Mouse (Mus musculus) limb, embryonic 10.5 days (tissue): ENCODE measurements at regions not wholly inside any gene's neighbourhood (a gene's known extent, or its start where the extent isn't known, plus 50 kb on each side); places are given as distances from the start of the nearest gene placed in this dataset.
A peak's percentile ranks its signal among the peaks of the same experiment; 100 is the strongest.
"Not testable (repeated sequence)": the region's sequence is repeated elsewhere in the genome, so short reads cannot be mapped to it uniquely, and the experiment has no call there.

Experiments
- DNase-seq: peaks from one replicate; pipeline ENCODE4 v3.0.0-alpha.2; 2017; ENCODE audit warnings: low spot score
- H3K27ac ChIP-seq: fragments of 300-500 bp; sonication (generic); 2 replicates; pipeline ENCODE4 v1.5.1; 2016; ENCODE audit warnings: mild to moderate bottlenecking
- H3K27me3 ChIP-seq: fragments of 300-500 bp; sonication (generic); 2 replicates; pipeline ENCODE4 v1.6.1; 2016; ENCODE audit warnings: low read depth, mild to moderate bottlenecking; ENCODE audit not compliant: poor library complexity, severe bottlenecking
- H3K36me3 ChIP-seq: fragments of 300-500 bp; sonication (generic); 2 replicates; pipeline ENCODE4 v1.6.1; 2016; ENCODE audit warnings: mild to moderate bottlenecking, moderate library complexity
- H3K4me1 ChIP-seq: fragments of 300-500 bp; sonication (generic); 2 replicates; pipeline ENCODE4 v1.6.1; 2016
- H3K4me3 ChIP-seq: fragments of 300-500 bp; sonication (generic); 2 replicates; pipeline ENCODE4 v1.5.1; 2016; ENCODE audit warnings: mild to moderate bottlenecking, moderate library complexity
- H3K9me3 ChIP-seq: fragments of 300-500 bp; sonication (generic); replicated peaks from 2 replicates; pipeline ENCODE4 v1.6.1; 2016; ENCODE audit warnings: mild to moderate bottlenecking
- WGBS: fragments of 180-500 bp; shearing (Covaris S2); methylation state at CpG from one replicate; pipeline ENCODE4 v1.1.7; 2016; 5-methylcytosine and 5-hydroxymethylcytosine counted together

GRCm38 (mm10) chrX:50675356-50675755 lies 165.5 kb upstream of the Stk26 start:
- Histone ChIP-seq H3K27me3 (peaks cover 24% of the 10 kb centered on the region; the same call in 1 of the 2 replicates), H3K9me3 (no peaks in the 10 kb centered on the region), H3K4me1 (no peaks in the 10 kb centered on the region), H3K27ac (no peak overlapping the region), H3K36me3 (no peaks in the 10 kb centered on the region), H3K4me3 (no peak overlapping the region)
- no peak for DNase-seq
- 38% methylated on average over 6 of the region's 6 CpGs for WGBS

- peaks cover 19% of the 10 kb centered on the region; the same call in 1 of the 2 replicates for H3K27me3 ChIP-seq
- 37% methylated on average over 9 of the region's 9 CpGs for WGBS
- H3K4me3 ChIP-seq = no peak overlapping the region
- H3K36me3 ChIP-seq = no peaks in the 10 kb centered on the region
- H3K9me3 ChIP-seq = no peaks in the 10 kb centered on the region
- peak; percentile 67 for DNase-seq
- no peaks in the 10 kb centered on the region for H3K4me1 ChIP-seq
- H3K27ac ChIP-seq = peak overlapping the region; percentile 83
These were observed 182.8 kb upstream of the Stk26 start for GRCm38 (mm10) chrX:50657835-50658565.

GRCm38 (mm10) chrX:50657180-50657834 lies 183.5 kb upstream of the Stk26 start:
- H3K4me1 ChIP-seq = no peaks in the 10 kb centered on the region
- 74% methylated on average over 6 of the region's 6 CpGs for WGBS
- no peak overlapping the region for H3K4me3 ChIP-seq
- no peak for DNase-seq
- peaks cover 19% of the 10 kb centered on the region; the same call in 1 of the 2 replicates for H3K27me3 ChIP-seq
- H3K27ac ChIP-seq = peak overlapping the region; percentile 83
- H3K9me3 ChIP-seq = no peaks in the 10 kb centered on the region
- H3K36me3 ChIP-seq = no peaks in the 10 kb centered on the region

GRCm38 (mm10) chrX:50655380-50655779 lies 185.5 kb upstream of the Stk26 start:
- DNase-seq, H3K4me1 ChIP-seq, H3K4me3 ChIP-seq, H3K36me3 ChIP-seq, H3K27ac ChIP-seq, H3K9me3 ChIP-seq: not testable (repeated sequence)
- H3K27me3 ChIP-seq = 0 out of 2 replicates have a peak, but pooled peaks cover 12% of the 10 kb centered on the region
- 95% methylated on average over 1 of the region's 1 CpGs for WGBS

GRCm38 (mm10) chrX:50641347-50641746 lies 199.5 kb upstream of the Stk26 start:
- no peak for DNase-seq
- H3K27me3 ChIP-seq = 0 out of 2 replicates have a peak, but pooled peaks cover 15% of the 10 kb centered on the region
- no peak overlapping the region for H3K27ac ChIP-seq
- no peaks in the 10 kb centered on the region for H3K9me3 ChIP-seq
- no peaks in the 10 kb centered on the region for H3K4me1 ChIP-seq
- H3K4me3 ChIP-seq = no peak overlapping the region
- H3K36me3 ChIP-seq = no peaks in the 10 kb centered on the region
- 40% methylated on average over 4 of the region's 4 CpGs for WGBS

- peak overlapping the region; percentile 76 for H3K27ac ChIP-seq
- H3K4me3 ChIP-seq = peak overlapping the region; percentile 61
- 38% methylated on average over 6 of the region's 6 CpGs for WGBS
- H3K27me3 ChIP-seq = peaks cover 40% of the 10 kb centered on the region; the same call in 1 of the 2 replicates
- peaks cover 2% of the 10 kb centered on the region for H3K36me3 ChIP-seq
- H3K4me1 ChIP-seq = 0 out of 2 replicates have a peak, but pooled peaks cover 3% of the 10 kb centered on the region
- DNase-seq = no peak
- no peaks in the 10 kb centered on the region for H3K9me3 ChIP-seq
These were observed 205.2 kb upstream of the Stk26 start for GRCm38 (mm10) chrX:50635634-50636033.

- H3K4me1 ChIP-seq = 0 out of 2 replicates have a peak, but pooled peaks cover 3% of the 10 kb centered on the region
- peak; percentile 77 for DNase-seq
- H3K9me3 ChIP-seq = no peaks in the 10 kb centered on the region
- H3K36me3 ChIP-seq = peaks cover 8% of the 10 kb centered on the region
- 13% methylated on average over 29 of the region's 30 CpGs for WGBS
- H3K27ac ChIP-seq = peak overlapping the region; percentile 76
- H3K4me3 ChIP-seq = peak overlapping the region; percentile 61
- H3K27me3 ChIP-seq = peaks cover 40% of the 10 kb centered on the region; the same call in 1 of the 2 replicates
These were observed 205.8 kb upstream of the Stk26 start for GRCm38 (mm10) chrX:50634842-50635615.

- Histone ChIP-seq H3K4me1 (0 out of 2 replicates have a peak, but pooled peaks cover 3% of the 10 kb centered on the region), H3K36me3 (peaks cover 13% of the 10 kb centered on the region), H3K27me3 (peaks cover 40% of the 10 kb centered on the region; the same call in 1 of the 2 replicates), H3K9me3 (no peaks in the 10 kb centered on the region), H3K27ac (no peak overlapping the region), H3K4me3 (no peak overlapping the region)
- no peak for DNase-seq
- WGBS = 41% methylated on average over 6 of the region's 6 CpGs
These were observed 204.2 kb upstream of the Olfr1324 start for GRCm38 (mm10) chrX:50632536-50632935.

- no peak overlapping the region for H3K27ac ChIP-seq
- no peaks in the 10 kb centered on the region for H3K9me3 ChIP-seq
- H3K36me3 ChIP-seq = peaks cover 33% of the 10 kb centered on the region
- H3K4me1 ChIP-seq = no peaks in the 10 kb centered on the region
- H3K4me3 ChIP-seq = no peak overlapping the region
- no peak for DNase-seq
- 86% methylated on average over 6 of the region's 6 CpGs for WGBS
- no peaks in the 10 kb centered on the region for H3K27me3 ChIP-seq
These were observed 197.0 kb upstream of the Olfr1324 start for GRCm38 (mm10) chrX:50625336-50625735.

- Histone ChIP-seq H3K36me3 (peaks cover 42% of the 10 kb centered on the region), H3K27ac (0 out of 2 replicates have a peak overlapping the region, but pooled peaks have one; percentile 61), H3K9me3 (no peaks in the 10 kb centered on the region), H3K4me1 (no peaks in the 10 kb centered on the region), H3K4me3 (peak overlapping the region; percentile 36), H3K27me3 (no peaks in the 10 kb centered on the region)
- DNase-seq = peak; percentile 40
- 74% methylated on average over 19 of the region's 19 CpGs for WGBS
These were observed 194.7 kb upstream of the Olfr1324 start for GRCm38 (mm10) chrX:50622984-50623455.

GRCm38 (mm10) chrX:50620909-50621308 lies 192.6 kb upstream of the Olfr1324 start:
- no peak for DNase-seq
- Histone ChIP-seq H3K9me3 (no peaks in the 10 kb centered on the region), H3K27me3 (no peaks in the 10 kb centered on the region), H3K27ac (no peak overlapping the region), H3K4me3 (no peak overlapping the region), H3K4me1 (no peaks in the 10 kb centered on the region), H3K36me3 (peaks cover 48% of the 10 kb centered on the region)
- WGBS = 79% methylated on average over 8 of the region's 8 CpGs

GRCm38 (mm10) chrX:50619919-50620318 lies 191.6 kb upstream of the Olfr1324 start:
- Histone ChIP-seq H3K27ac (peak overlapping the region; percentile 71), H3K27me3 (no peaks in the 10 kb centered on the region), H3K4me3 (no peak overlapping the region), H3K36me3 (peaks cover 40% of the 10 kb centered on the region), H3K9me3 (no peaks in the 10 kb centered on the region), H3K4me1 (no peaks in the 10 kb centered on the region)
- peak; percentile 62 for DNase-seq
- 70% methylated on average over 9 of the region's 9 CpGs for WGBS
